Mouse (Mus musculus): ENCODE measurements around the gene Ddn. TPM values are rescaled to one million over a fixed set of nuclear protein-coding genes. Genes with fewer than 3 reads are reported as not detected.
A peak's percentile ranks its signal among the peaks of the same experiment; 100 is the strongest.

Gene Ddn
- total RNA-seq, 2 experiments from 2014 or later = 829 to 842 TPM

DNA sequence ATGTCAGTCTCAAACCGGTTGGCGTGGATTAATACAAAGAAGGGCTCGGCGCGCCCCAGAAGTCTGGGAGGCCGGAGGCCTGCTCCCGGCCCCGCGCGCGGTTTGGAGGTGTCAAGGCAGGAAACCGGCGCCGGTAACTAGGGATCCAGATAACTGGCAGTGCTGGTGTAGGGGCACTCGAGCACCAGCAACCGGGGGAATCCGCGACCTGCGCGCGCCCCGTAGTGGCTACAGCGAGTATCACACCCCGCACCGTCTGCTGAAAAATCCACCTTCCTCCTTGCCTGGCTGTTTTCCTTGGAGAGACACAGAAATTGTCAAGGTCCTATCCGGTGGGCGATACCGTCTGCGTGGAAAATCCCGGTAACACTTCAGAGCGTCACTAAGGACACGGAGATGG is 5.2 kb downstream of the Ddn start:
- intact Hi-C loops (cut with DNase I) = loop anchor here (5.0 kb wide), 1 partner anchor 142 kb away; the partner anchor contains the start of gene Ddx23
- DNase-seq (ENCODE audit: low spot score in 2 of 2) = peak; percentile 90 to 95

DNA sequence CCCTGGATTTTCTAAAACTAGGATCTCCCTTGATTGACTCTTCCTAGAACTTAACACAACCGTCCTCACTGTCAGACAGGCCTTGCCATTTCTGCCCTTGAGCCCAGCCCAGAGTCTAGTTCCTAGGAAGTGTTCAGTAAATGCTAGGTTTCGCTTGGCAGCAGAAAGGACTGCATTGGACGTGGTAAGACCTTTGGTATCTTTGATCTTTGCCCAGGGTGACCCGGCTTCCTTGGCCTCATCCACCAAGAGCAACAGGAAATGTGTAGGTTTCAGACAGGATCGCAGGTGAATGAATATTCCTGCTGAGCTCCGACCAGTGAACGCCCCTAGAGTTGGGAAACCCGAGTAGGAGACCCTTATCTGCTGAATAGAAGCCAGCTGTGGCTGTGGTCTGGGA is 6.4 kb downstream of the Ddn start:
- intact Hi-C loops (cut with DNase I) = loop anchor here (5.0 kb wide), 1 partner anchor 141 kb away; the partner anchor contains the start of gene Ddx23
- DNase-seq (ENCODE audit: low spot score in 2 of 2) = no peak

DNA sequence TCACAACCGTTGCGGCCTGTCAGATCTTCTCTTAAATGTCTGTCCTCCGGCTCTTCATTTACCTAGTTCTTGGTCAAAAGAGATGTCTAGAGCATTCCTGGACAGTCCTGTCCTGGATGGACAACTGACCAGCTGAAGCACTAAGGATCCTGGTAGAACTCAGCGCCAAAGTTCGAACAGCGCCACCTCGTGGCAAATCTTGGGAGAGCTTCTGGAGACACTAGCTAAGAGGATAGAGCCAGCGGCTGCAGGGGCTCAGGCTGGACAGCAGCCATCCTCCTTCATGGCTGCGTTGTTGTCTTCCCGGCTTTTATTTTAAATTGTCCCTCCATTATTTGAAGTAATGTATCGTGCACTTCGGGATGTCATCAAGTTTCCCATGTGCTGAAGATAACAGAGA is 9.9 kb downstream of the Ddn start:
- DNase-seq (ENCODE audit: low spot score in 2 of 2) = peak; percentile 74 to 77
- intact Hi-C loops (cut with DNase I) = loop anchor here (10.0 kb wide), 1 partner anchor 225 kb away; the partner anchor contains the start of genes 4930415O20Rik and Ccnt1

DNA sequence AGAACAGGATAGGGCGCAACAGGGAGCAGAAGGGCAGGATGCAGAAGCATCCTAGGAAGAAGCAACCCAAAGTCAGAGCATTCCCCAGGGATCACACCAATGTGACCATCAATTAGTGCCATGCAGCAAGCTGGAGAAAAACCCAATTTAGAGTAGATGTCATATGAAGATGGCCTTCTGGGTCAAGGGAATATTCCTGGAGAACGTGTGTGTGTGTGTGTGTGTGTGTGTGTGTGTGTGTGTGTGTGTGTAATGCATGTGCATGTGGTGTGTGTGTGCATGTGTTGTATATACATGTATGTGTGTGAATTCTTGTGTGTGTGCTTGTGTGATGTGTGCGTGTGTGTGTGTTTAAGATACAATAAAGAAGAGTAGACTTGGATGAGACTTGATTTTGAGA is 10.4 kb downstream of the Ddn start:
- DNase-seq (ENCODE audit: low spot score in 2 of 2) = no peak
- intact Hi-C loops (cut with DNase I) = loop anchor here (10.0 kb wide), 1 partner anchor 224 kb away; the partner anchor contains the start of genes 4930415O20Rik and Ccnt1

DNA sequence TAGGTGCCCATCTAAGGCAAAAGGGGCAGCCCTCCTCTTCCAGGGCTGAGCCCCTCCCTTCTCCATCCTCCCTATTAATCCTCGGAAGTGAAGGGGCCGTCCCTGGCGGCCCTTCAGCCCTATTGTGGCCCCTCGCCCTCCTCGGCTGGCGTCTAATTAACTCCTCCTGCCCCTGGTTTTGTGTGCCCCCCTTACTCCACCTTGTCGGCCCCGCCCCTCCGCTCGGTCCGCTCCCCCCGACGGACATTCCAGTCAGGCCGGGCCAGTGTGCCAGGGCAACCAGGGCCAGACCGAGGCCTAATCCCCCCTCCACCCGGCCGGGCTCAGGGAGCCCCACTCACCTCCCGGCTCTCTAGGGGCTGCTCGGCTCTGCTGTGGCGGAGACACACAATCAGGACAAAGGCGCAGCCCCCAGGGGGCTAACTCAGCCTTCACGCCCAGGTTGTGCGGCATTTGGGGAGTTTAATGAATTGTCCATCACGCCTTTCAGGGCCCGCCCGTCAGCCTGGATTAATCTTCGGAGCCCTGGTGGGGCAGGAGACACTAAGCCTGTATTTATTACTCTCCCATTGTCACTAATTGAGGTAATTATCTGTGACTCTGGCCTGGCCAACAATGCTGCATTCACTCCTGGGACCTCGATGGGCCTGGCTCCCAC is 11.3 kb downstream of the Ddn start:
- intact Hi-C loops (cut with DNase I) = loop anchor here (10.0 kb wide), 1 partner anchor 223 kb away; the partner anchor contains the start of genes 4930415O20Rik and Ccnt1
- no peak for DNase-seq (ENCODE audit: low spot score in 2 of 2)

DNA sequence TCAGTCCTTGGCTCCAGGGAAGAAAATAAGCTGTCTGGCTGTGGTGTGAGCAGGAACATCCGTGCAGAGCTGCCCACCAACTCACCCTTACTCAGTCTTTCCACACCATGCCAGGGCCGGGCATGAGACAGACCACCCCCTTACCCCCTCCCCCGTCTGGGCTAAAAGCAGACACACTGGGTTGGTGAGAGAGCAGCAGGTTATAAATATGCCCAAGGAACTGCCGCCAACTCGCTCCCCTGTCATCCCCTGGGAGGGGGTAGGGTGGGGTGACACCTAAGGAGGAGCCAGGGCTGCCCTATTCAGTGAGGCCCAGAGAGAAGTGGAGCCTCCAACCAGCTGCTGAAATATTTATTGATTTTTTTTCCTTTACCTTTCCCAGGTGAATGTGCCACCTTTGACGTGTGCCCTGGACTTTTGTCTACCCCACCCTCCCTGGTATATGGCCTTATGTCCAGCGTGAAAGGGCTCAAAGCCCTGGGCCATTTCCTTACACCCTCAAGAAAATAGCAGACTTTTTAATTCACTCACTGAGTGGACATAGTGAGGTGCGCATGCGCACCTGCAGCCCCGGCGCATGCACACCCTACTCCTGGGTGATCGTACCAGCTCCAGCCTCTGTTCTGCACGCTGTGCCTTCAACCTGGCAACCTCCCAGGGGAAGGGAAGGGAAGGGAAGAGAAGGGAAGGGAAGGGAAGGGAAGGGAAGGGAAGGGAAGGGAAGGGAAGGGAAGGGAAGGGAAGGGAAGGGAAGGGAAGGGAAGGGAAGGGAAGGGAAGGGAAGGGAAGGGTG is 12.3 kb downstream of the Ddn start:
- intact Hi-C loops (cut with DNase I) = loop anchor here (10.0 kb wide), 1 partner anchor 222 kb away; the partner anchor contains the start of genes 4930415O20Rik and Ccnt1
- peak in 1 of 2 experiments; percentile 59 for DNase-seq (ENCODE audit: low spot score in 2 of 2)

DNA sequence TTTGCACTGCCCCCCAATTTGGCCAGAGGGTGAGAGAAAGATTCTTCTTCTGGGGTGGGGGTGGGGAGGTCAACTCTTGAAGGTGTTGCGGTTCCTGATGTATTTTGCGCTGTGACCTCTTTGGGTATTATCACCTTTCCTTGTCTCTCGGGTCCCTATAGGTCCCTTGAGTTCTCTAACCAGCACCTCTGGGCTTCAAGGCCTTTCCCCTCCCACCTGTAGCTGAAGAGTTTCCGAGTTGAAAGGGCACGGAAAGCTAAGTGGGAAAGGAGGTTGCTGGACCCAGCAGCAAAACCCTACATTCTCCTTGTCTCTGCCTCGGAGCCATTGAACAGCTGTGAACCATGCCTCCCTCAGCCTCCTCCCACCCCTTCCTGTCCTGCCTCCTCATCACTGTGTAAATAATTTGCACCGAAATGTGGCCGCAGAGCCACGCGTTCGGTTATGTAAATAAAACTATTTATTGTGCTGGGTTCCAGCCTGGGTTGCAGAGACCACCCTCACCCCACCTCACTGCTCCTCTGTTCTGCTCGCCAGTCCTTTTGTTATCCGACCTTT is 16.1 kb downstream of the Ddn start:
- intact Hi-C loops (cut with DNase I) = loop anchor here (10.0 kb wide), 1 partner anchor 218 kb away; the partner anchor contains the start of genes 4930415O20Rik and Ccnt1
- no peak for DNase-seq (ENCODE audit: low spot score in 2 of 2)

DNA sequence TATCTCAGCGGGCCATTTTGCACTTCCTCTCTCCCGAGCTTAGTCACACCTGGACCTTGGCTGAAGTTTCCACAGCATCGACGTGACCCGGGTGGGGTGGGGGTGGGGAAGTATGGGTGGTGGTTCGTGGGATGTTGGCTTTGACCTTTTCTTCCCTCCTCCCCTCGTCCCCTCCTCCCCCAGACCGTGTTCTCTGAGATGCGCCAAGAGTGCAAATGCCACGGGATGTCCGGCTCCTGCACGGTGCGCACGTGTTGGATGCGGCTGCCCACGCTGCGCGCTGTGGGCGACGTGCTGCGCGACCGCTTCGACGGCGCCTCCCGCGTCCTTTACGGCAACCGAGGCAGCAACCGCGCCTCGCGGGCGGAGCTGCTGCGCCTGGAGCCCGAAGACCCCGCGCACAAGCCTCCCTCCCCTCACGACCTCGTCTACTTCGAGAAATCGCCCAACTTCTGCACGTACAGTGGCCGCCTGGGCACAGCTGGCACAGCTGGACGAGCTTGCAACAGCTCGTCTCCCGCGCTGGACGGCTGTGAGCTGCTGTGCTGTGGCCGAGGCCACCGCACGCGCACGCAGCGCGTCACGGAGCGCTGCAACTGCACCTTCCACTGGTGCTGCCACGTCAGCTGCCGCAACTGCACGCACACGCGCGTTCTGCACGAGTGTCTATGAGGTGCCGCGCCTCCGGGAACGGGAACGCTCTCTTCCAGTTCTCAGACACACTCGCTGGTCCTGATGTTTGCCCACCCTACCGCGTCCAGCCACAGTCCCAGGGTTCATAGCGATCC is 16.9 kb downstream of the Ddn start:
- intact Hi-C loops (cut with DNase I) = loop anchor here (10.0 kb wide), 1 partner anchor 218 kb away; the partner anchor contains the start of genes 4930415O20Rik and Ccnt1
- peak; percentile 69 to 70 for DNase-seq (ENCODE audit: low spot score in 2 of 2)

DNA sequence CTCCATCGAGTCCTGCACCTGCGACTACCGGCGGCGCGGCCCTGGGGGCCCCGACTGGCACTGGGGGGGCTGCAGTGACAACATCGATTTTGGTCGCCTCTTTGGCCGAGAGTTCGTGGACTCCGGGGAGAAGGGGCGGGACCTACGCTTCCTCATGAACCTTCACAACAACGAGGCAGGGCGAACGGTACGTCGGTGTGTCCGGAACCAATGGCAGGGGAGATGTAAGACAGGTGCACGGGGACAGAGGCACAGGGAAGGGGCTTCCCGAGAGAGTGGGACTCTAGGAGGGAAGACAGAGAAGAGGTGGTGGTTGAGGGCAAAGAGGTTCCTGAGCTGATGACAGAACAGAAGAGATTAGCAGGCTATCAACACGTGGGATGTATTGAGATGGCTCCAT is 17.5 kb downstream of the Ddn start:
- intact Hi-C loops (cut with DNase I) = loop anchor here (10.0 kb wide), 1 partner anchor 217 kb away; the partner anchor contains the start of genes 4930415O20Rik and Ccnt1
- DNase-seq (ENCODE audit: low spot score in 2 of 2) = no peak

DNA sequence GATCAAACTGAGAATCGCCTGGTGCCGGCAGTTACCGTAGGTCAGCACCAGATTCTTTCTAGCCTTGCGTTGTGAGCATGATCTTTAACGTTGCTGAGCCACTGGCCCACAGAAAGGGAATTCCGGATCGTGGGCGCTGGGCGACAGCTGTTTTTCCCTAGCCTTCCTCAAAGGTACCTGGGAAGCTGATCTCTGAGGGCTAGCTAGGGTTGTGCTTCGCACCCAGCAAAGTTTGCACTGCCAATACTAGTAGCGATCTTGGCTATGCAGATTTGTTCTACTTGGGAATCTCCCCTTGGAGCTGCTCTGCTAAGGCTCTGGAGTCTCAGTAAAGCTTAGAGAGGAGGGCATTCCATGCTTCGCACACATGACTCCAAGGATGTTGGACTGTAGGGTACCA is 18.1 kb downstream of the Ddn start:
- no peak for DNase-seq (ENCODE audit: low spot score in 2 of 2)
- intact Hi-C loops (cut with DNase I) = loop anchor here (10.0 kb wide), 1 partner anchor 216 kb away; the partner anchor contains the start of genes 4930415O20Rik and Ccnt1

DNA sequence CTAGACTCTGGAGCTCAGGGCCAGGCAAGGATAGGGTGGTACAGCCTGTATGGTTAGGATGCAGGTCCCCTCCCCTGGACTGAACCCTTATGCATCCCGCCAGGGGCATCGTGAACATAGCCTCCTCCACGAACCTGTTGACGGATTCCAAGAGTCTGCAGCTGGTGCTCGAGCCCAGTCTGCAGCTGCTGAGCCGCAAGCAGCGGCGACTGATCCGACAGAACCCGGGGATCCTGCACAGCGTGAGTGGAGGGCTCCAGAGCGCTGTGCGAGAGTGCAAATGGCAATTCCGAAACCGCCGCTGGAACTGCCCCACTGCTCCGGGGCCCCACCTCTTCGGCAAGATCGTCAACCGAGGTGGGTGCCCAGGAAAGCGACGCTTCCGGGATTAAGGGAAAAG is 18.5 kb downstream of the Ddn start:
- intact Hi-C loops (cut with DNase I) = loop anchor here (10.0 kb wide), 1 partner anchor 216 kb away; the partner anchor contains the start of genes 4930415O20Rik and Ccnt1

DNA sequence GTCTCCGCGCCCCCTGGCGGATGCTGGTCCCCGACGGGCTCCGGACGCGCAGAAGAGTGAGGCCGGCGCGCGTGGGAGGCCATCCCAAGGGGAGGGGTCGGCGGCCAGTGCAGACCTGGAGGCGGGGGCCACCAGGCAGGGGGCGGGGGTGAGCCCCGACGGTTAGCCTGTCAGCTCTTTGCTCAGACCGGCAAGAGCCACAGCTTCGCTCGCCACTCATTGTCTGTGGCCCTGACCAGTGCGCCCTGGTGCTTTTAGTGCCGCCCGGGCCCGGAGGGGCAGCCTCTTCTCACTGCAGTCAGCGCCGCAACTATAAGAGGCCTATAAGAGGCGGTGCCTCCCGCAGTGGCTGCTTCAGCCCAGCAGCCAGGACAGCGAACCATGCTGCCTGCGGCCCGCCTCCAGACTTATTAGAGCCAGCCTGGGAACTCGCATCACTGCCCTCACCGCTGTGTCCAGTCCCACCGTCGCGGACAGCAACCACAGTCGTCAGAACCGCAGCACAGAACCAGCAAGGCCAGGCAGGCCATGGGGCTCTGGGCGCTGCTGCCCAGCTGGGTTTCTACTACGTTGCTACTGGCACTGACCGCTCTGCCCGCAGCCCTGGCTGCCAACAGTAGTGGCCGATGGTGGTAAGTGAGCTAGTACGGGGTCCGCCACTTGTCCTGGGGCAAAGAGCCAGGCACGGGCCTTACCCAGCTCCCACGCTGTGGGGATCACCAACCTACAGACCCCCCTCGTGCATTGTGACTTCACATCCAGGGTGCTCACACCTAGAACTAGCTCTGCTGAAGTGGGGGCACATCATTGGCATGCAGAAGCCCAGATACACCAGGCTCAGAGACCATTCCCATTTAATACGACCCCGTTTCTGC is 19.4 kb downstream of the Ddn start, which contains the start of gene Wnt1:
Wnt1 (plus strand) TSS at position 197 of the 875 bp plus-strand sequence.
- intact Hi-C loops (cut with DNase I) = loop anchor here (2.0 to 10.0 kb wide), 2 partner anchors 27 to 215 kb away; partner anchors contain the start of genes 4930415O20Rik, Arf3 and Ccnt1
- DNase-seq (ENCODE audit: low spot score in 2 of 2) = no peak

More for the DNA sequence above, 18.5 kb downstream of the Ddn start:
- DNase-seq (ENCODE audit: low spot score in 2 of 2) = no peak

DNA sequence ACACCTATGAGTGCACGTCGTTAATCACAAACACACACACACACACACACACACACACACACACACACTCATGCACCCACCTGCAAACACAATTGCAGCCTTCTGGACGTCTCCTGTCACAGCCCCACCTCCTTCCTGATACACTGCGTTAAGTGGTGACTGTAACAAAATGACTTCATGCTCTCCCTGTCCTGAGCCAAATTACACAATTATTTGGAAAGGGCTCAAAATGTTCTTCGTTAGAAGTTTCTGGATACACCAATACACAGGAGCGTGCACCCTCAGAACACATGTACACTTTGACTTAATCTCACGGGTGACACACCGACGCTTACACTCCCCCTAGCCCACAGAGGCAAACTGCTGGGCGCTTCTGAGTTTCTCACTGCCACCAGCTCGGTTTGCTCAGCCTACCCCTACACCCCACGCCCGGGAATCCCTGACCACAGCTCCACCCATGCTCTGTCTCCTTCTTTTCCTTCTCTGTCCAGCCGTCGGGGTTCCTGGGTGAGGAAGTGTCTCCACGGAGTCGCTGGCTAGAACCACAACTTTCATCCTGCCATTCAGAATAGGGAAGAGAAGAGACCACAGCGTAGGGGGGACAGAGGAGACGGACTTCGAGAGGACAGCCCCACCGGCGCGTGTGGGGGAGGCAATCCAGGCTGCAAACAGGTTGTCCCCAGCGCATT is 20.2 kb downstream of the Ddn start:
- no peak for DNase-seq (ENCODE audit: low spot score in 2 of 2)
- intact Hi-C loops (cut with DNase I) = loop anchor here (2.0 kb wide), 1 partner anchor 26 kb away; the partner anchor contains the start of gene Arf3

DNA sequence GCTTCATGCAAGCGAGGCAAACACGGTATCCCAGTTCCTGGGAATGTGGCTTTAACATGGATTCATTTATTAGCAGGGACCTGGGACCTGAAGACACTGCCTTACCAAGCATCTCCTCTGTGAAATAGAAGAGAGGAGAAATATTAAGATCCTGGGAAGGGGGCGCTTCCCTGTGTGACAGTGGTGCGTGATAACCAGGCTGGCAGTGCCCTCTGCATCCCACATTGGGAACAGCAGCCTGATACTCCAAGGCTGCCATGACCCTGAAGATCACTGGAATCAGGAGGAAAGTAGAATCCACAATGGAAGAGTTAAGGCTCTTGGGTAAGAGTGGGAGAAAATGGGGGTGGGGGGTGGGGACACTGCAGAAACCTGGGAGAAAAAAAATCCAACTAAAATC is 21.4 kb downstream of the Ddn start:
- DNase-seq (ENCODE audit: low spot score in 2 of 2) = no peak
- intact Hi-C loops (cut with DNase I) = loop anchor here (2.0 kb wide), 1 partner anchor 25 kb away; the partner anchor contains the start of gene Arf3

DNA sequence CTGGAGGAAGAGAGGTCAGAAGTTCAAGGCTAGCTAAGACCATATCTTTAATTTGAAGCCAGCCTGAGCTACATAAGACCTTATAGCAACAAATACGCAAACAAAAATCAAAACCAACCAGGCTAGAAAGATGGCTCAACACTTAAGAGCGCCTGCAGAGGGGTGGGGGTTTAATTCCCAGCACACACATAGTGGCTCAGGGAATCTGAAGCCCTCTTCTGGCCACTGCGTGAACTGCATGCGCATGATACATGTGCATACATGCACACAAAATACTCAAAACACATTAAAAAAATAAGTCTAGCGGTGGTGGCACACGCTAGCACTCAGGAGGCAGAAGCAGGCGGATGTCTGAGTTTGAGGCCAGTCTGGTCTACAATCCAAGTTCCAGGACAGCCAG is 23.5 kb downstream of the Ddn start:
- intact Hi-C loops (cut with DNase I) = no loop called here

DNA sequence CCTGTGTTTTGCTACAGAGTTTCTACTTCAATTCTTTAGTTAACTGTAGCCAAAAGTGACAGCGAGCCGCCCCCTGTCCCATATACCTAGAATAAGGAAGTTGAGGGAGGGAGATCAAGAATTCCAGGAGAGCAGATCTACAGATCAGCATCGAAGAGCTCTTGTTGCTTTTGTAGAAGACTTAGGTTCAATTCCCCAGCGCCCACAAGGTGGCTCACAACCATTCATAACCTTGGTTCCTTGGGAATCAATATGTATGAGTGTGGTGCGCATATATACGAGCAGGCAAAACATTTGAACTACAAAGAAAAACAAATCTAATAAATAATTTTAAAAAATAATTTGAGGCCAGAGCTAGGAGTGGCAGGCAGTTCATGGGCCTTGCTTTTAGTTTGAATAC is 28.1 kb downstream of the Ddn start:
- intact Hi-C loops (cut with DNase I) = no loop called here
- DNase-seq (ENCODE audit: low spot score in 2 of 2) = no peak

More for the DNA sequence above, 23.5 kb downstream of the Ddn start:
- DNase-seq (ENCODE audit: low spot score in 2 of 2) = no peak

DNA sequence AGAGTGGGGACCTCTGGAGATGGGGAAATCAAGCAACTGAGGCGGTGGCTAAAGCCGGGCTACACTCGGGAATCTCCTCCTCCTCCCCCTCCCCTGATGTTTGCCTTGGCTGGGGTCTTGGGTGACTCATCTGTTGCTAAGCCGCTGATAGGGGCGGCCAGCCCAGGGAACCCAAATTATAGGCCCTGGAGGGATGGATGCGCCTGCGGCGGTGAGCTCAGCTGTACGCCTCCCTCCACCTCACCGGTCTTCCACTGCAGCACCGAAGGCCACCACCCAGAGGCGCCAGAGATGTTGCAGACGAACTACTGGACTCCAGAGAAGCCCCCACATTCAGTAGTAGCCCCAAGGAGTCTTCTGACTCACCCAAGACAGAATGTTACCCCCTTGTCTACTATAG is 28.7 kb downstream of the Ddn start:
- intact Hi-C loops (cut with DNase I) = no loop called here
- DNase-seq (ENCODE audit: low spot score in 2 of 2) = no peak

All from left cerebral cortex, postnatal 25 days (tissue).